Mouse (Mus musculus): ENCODE data around the gene Adamts2. TPM values are rescaled to one million over a fixed set of nuclear protein-coding genes. Genes with fewer than 3 reads are reported as not detected.

Adamts2 gene
- polyA plus RNA-seq, 1 experiment: 8.2 TPM

GRCm38 (mm10) chr11:50738436-50738835, 136.6 kb downstream of the Adamts2 start:
- peak; percentile 29 for DNase-seq (ENCODE audit: low read depth)
- TF ChIP-seq POLR2A (IDR thresholded peaks at IDR 0.05; ENCODE audit: borderline replicate concordance, extremely low read depth, insufficient read depth, insufficient read length, poor library complexity, severe bottlenecking) (no peak), CTCF (IDR thresholded peaks at IDR 0.05; ENCODE audit: borderline replicate concordance, extremely low read depth, insufficient read depth, insufficient read length) (no peak)

GRCm38 (mm10) chr11:50739453-50739852, 137.6 kb downstream of the Adamts2 start:
- DNase-seq (ENCODE audit: low read depth): no peak
- TF ChIP-seq CTCF (IDR thresholded peaks at IDR 0.05; ENCODE audit: borderline replicate concordance, extremely low read depth, insufficient read depth, insufficient read length) (no peak), POLR2A (IDR thresholded peaks at IDR 0.05; ENCODE audit: borderline replicate concordance, extremely low read depth, insufficient read depth, insufficient read length, poor library complexity, severe bottlenecking) (no peak)

GRCm38 (mm10) chr11:50742146-50742545, 140.3 kb downstream of the Adamts2 start:
- TF ChIP-seq POLR2A (IDR thresholded peaks at IDR 0.05; ENCODE audit: borderline replicate concordance, extremely low read depth, insufficient read depth, insufficient read length, poor library complexity, severe bottlenecking) (no peak), CTCF (IDR thresholded peaks at IDR 0.05; ENCODE audit: borderline replicate concordance, extremely low read depth, insufficient read depth, insufficient read length) (no peak)
- no peak for DNase-seq (ENCODE audit: low read depth)

GRCm38 (mm10) chr11:50744971-50745370, 143.1 kb downstream of the Adamts2 start:
- DNase-seq (ENCODE audit: low read depth): peak; percentile 65
- TF ChIP-seq CTCF (IDR thresholded peaks at IDR 0.05; ENCODE audit: borderline replicate concordance, extremely low read depth, insufficient read depth, insufficient read length): no peak
- no peak for TF ChIP-seq POLR2A (IDR thresholded peaks at IDR 0.05; ENCODE audit: borderline replicate concordance, extremely low read depth, insufficient read depth, insufficient read length, poor library complexity, severe bottlenecking)

- TF ChIP-seq POLR2A (IDR thresholded peaks at IDR 0.05; ENCODE audit: borderline replicate concordance, extremely low read depth, insufficient read depth, insufficient read length, poor library complexity, severe bottlenecking): no peak
- TF ChIP-seq CTCF (IDR thresholded peaks at IDR 0.05; ENCODE audit: borderline replicate concordance, extremely low read depth, insufficient read depth, insufficient read length): no peak
Observed at GRCm38 (mm10) chr11:50746508-50746907, 144.6 kb downstream of the Adamts2 start.

GRCm38 (mm10) chr11:50750983-50751585, 149.2 kb downstream of the Adamts2 start:
- TF ChIP-seq CTCF (IDR thresholded peaks at IDR 0.05; ENCODE audit: borderline replicate concordance, extremely low read depth, insufficient read depth, insufficient read length) (no peak), POLR2A (IDR thresholded peaks at IDR 0.05; ENCODE audit: borderline replicate concordance, extremely low read depth, insufficient read depth, insufficient read length, poor library complexity, severe bottlenecking) (no peak)
- DNase-seq (ENCODE audit: low read depth): peak; percentile 34

More at GRCm38 (mm10) chr11:50746508-50746907, 144.6 kb downstream of the Adamts2 start:
- DNase-seq (ENCODE audit: low read depth): no peak

- TF ChIP-seq POLR2A (IDR thresholded peaks at IDR 0.05; ENCODE audit: borderline replicate concordance, extremely low read depth, insufficient read depth, insufficient read length, poor library complexity, severe bottlenecking): no peak
- TF ChIP-seq CTCF (IDR thresholded peaks at IDR 0.05; ENCODE audit: borderline replicate concordance, extremely low read depth, insufficient read depth, insufficient read length): peak; percentile 52; the same call in 1 of the 2 replicates
Observed at GRCm38 (mm10) chr11:50757741-50758140, 155.9 kb downstream of the Adamts2 start.

GRCm38 (mm10) chr11:50766461-50766860, 164.6 kb downstream of the Adamts2 start:
- no peak for TF ChIP-seq POLR2A (IDR thresholded peaks at IDR 0.05; ENCODE audit: borderline replicate concordance, extremely low read depth, insufficient read depth, insufficient read length, poor library complexity, severe bottlenecking)
- TF ChIP-seq CTCF (IDR thresholded peaks at IDR 0.05; ENCODE audit: borderline replicate concordance, extremely low read depth, insufficient read depth, insufficient read length): no peak
- no peak for DNase-seq (ENCODE audit: low read depth)

More at GRCm38 (mm10) chr11:50757741-50758140, 155.9 kb downstream of the Adamts2 start:
- no peak for DNase-seq (ENCODE audit: low read depth)

- TF ChIP-seq POLR2A (IDR thresholded peaks at IDR 0.05; ENCODE audit: borderline replicate concordance, extremely low read depth, insufficient read depth, insufficient read length, poor library complexity, severe bottlenecking): no peak
- TF ChIP-seq CTCF (IDR thresholded peaks at IDR 0.05; ENCODE audit: borderline replicate concordance, extremely low read depth, insufficient read depth, insufficient read length): peak; percentile 59; the same call in 1 of the 2 replicates
- DNase-seq (ENCODE audit: low read depth): no peak
Observed at GRCm38 (mm10) chr11:50767039-50767438, 165.2 kb downstream of the Adamts2 start.

GRCm38 (mm10) chr11:50768995-50769749, 167.3 kb downstream of the Adamts2 start:
- peak; percentile 96 for DNase-seq (ENCODE audit: low read depth)
- TF ChIP-seq CTCF (IDR thresholded peaks at IDR 0.05; ENCODE audit: borderline replicate concordance, extremely low read depth, insufficient read depth, insufficient read length) (peak; percentile 93), POLR2A (IDR thresholded peaks at IDR 0.05; ENCODE audit: borderline replicate concordance, extremely low read depth, insufficient read depth, insufficient read length, poor library complexity, severe bottlenecking) (no peak)

- TF ChIP-seq CTCF (IDR thresholded peaks at IDR 0.05; ENCODE audit: borderline replicate concordance, extremely low read depth, insufficient read depth, insufficient read length) (no peak), POLR2A (IDR thresholded peaks at IDR 0.05; ENCODE audit: borderline replicate concordance, extremely low read depth, insufficient read depth, insufficient read length, poor library complexity, severe bottlenecking) (no peak)
- no peak for DNase-seq (ENCODE audit: low read depth)
Observed at GRCm38 (mm10) chr11:50771006-50771405, 169.1 kb downstream of the Adamts2 start.

All from brain, embryonic 14.5 days (tissue).